Mouse (Mus musculus) spleen, adult 12 weeks (tissue): Measurements from ENCODE around the gene Grid2.

ENCODE experiments used
- DNase-seq: peaks from one replicate; pipeline ENCODE4 v3.0.0; 2022; ENCODE audit warnings: low spot score

The Grid2 gene

DNA sequence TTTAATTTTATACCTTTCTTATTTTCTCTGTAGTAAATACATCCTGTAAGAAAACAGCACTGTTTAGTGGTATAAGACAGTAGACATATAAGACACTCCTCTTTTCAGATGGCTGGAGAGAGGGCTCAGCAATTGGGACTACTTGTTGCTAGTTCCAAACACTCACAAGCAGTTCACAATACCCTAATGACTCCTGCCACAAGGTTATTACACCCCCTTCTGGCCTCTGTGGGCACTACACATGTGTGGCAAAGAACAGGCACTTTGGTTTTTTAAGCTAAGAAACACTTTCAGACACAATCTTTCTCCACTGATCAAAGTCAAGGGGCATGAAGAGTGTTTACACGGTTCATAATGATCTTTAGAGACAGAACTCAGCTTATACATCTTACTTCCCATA lies 1352.3 kb downstream of the Grid2 start:
- no peak for DNase-seq

DNA sequence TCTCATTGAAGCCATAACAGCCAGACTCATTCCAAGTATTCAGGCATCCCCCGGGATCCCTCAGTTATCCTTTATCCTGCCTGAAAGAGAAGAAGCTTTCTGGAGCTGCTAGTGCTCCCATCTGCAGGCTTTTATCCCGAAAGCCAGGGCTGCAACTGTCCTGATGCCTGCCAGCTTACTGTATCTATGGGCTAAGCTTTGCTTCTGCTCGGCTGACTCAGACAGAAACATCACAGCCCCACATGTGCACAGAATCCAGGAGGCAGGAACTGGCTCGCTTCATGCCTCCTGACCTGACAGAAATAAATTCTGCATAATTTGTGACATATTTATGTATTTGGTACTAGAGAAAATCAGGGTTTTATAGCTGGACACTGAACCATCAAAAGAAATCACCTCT lies 1361.2 kb downstream of the Grid2 start:
- DNase-seq: no peak

- DNase-seq: no peak
Observed at GRCm38 (mm10) chr6:64617417-64618135, 1361.9 kb downstream of the Grid2 start.

DNA sequence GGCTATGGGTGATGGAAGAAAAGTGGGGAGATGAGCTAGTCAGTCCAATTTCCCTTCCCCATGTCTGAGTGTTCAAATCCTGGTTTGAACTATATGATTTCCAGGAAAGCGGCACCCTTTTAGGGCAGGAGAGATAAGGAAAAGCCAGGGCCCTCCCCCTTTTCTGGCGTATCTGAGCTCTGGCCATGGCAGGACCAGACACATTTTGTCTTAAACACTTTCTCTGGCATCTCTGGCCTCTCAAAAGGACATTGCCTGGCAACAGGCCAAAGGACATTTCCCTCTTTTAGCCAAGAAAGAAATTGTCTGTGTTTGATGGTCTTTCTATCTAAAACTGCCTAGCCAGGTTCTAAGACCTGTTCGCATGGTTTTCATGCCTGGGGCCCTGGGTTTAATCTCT lies 1367.7 kb downstream of the Grid2 start:
- no peak for DNase-seq

- no peak for DNase-seq
Observed at GRCm38 (mm10) chr6:64647661-64648060, 1392.0 kb downstream of the Grid2 start.

GRCm38 (mm10) chr6:64648196-64648595 lies 1392.5 kb downstream of the Grid2 start:
- DNase-seq: no peak

- no peak for DNase-seq
Observed at GRCm38 (mm10) chr6:64649296-64650226, 1393.9 kb downstream of the Grid2 start.

- no peak for DNase-seq
Observed at GRCm38 (mm10) chr6:64650765-64651164, 1395.1 kb downstream of the Grid2 start.

- DNase-seq: no peak
Observed at GRCm38 (mm10) chr6:64671010-64671409, 1415.3 kb downstream of the Grid2 start.

DNA sequence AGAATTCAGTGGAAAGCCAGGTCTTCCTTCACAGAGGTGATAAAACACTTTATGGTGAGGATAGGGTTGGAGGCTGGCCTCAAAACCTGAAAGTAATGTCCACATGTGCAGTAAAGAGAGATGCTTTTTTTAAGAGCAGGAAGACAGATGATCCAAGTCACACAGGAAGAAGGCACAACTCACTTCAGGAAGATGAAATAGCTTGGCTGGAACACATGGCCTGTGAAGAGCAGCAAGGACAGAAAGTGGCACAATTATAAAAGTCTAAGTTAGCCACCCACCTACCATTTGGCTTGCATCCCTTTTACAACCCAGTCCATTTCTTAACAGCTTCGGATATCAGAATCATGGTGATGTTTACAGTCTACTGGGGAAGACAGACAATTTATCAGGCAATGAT lies 1423.1 kb downstream of the Grid2 start:
- DNase-seq: no peak

GRCm38 (mm10) chr6:64683974-64684373 lies 1428.3 kb downstream of the Grid2 start:
- DNase-seq: no peak

GRCm38 (mm10) chr6:64684973-64685372 lies 1429.3 kb downstream of the Grid2 start:
- no peak for DNase-seq

DNA sequence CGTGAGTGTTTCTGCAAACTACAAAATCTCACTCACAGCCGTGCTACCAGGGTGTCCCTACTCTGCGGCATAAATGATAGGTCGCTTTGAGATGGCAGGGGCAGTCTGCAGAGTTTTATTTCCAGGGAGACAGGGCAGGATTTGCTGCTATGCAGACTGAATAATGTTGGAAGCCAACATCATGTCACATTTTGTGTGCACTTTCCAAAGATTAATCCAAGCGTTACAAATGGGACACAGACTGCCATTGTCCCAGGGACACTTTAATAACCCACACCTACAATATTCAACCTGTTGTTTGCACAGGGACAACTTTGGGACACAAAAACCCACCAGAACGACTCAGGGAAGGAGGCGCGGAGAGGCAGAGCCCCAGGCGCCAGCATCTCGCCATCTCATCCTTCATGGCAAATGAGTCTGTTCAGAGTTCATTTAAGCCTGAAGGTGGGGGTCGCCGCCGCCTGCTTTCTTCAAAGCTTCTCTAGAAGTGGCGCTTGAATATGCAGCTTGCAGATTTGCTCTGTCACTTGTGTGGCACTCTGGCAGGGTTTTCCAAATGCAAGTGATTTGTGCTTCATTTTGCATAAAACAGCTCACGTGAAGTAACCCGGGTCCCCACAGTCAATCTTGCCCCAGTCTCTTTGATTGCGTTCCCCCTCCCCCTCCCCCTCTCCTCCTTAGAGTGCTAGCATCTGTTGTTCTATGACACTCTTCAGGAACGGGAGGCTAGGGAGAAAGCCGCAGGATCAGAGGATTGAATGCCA lies 1432.7 kb downstream of the Grid2 start:
- no peak for DNase-seq

- DNase-seq: no peak
Observed at GRCm38 (mm10) chr6:64694688-64695087, 1439.0 kb downstream of the Grid2 start.

DNA sequence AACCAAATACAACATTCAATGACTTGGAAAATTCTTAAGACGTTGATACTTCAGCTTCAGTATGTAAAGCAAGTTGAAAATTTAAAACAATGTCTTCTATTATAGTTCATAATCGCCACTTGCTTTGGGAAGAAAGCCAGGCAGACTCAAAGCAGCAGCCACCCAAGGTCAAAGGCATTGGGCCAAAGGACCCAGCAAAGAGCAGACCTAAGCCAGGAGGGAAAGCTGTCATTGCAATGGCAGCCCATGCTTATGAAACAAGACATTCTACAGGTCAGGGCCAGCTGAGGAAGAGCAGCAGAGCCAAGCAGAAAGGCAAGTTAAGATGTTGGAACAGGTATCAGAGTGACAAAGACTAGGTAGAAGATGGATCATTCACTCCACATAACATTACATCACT lies 1448.0 kb downstream of the Grid2 start:
- no peak for DNase-seq

- DNase-seq: no peak
Observed at GRCm38 (mm10) chr6:64727751-64728403, 1472.2 kb downstream of the Grid2 start.

GRCm38 (mm10) chr6:64728499-64729198 lies 1473.0 kb downstream of the Grid2 start, which contains the start of gene Atoh1:
Atoh1 (plus strand) TSS chr6:64729125.
- no peak for DNase-seq

- DNase-seq: no peak
Observed at GRCm38 (mm10) chr6:64729231-64730011, 1473.7 kb downstream of the Grid2 start.

DNA sequence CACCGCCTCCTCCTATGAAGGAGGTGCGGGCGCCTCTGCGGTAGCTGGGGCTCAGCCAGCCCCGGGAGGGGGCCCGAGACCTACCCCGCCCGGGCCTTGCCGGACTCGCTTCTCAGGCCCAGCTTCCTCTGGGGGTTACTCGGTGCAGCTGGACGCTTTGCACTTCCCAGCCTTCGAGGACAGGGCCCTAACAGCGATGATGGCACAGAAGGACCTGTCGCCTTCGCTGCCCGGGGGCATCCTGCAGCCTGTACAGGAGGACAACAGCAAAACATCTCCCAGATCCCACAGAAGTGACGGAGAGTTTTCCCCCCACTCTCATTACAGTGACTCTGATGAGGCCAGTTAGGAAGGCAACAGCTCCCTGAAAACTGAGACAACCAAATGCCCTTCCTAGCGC lies 1474.4 kb downstream of the Grid2 start:
- DNase-seq: no peak

DNA sequence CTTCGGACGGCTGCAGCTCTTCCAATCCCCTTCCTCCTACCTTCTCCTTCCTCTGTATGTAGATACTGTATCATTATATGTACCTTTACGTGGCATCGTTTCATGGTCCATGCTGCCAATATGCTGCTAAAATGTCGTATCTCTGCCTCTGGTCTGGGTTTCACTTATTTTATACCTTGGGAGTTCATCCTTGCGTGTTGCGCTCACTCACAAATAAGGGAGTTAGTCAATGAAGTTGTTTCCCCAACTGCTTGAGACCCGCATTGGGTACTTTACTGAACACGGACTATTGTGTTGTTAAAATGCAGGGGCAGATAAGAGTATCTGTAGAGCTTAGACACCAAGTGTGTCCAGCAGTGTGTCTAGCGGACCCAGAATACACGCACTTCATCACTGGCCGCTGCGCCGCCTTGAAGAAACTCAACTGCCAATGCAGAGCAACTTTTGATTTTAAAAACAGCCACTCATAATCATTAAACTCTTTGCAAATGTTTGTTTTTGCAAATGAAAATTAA lies 1474.9 kb downstream of the Grid2 start:
- DNase-seq: no peak
